Mouse (Mus musculus): ENCODE measurements around the gene Dok1.
A peak's percentile ranks its signal among the peaks of the same experiment; 100 is the strongest.

Gene Dok1

DNA sequence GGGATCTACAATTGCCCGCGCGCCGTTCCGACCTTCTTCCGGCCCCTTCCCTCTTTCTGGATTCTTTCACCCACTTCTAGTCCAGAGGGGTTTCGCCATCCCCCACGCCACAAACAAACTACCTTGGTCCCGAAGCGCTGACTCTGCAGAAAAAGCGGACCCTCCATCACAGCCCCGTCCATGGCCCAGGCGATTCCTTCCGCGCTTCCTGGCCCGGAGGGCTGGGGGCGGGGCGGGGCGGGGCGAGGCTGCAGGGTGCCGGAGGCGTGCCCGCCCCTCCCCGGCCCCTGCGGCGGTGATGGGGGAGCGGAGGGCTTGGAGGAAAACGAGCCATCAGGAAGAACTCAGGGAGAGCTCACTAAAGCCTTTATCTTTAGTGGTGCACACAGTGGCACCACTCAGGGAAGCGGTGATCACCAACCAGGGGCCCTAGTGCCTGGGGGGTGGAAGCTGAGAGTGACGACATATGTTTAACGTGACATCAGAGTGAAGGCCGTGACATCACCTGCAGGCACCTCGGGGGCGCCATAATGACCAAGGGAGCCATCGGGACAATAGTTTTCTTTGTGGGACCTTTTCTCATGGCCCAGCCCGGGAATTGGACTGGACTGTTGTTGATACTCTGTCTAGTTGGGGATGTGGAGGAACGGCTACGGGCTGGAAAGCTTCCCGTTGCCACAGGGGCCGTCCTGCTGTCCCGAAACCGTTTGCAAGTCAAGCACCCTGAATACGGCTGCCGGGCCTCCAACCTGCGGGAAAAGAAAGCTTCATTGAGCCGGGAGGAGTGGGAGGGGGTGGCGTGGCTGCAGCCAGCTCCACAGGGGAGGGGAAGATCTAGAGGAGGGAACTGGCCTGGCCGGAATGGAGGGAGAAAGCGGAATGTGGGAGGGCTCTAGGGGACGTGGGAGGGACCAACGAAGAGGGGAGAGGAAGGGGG, at the start of gene Dok1, which contains the start of gene Loxl3:
Dok1 (minus strand) TSS at position 223 of the 937 bp plus-strand sequence.
Loxl3 (plus strand) TSS at position 925 of the 937 bp plus-strand sequence.
- DNase-seq (ENCODE audit: low read depth, low spot score) = no peak

DNA sequence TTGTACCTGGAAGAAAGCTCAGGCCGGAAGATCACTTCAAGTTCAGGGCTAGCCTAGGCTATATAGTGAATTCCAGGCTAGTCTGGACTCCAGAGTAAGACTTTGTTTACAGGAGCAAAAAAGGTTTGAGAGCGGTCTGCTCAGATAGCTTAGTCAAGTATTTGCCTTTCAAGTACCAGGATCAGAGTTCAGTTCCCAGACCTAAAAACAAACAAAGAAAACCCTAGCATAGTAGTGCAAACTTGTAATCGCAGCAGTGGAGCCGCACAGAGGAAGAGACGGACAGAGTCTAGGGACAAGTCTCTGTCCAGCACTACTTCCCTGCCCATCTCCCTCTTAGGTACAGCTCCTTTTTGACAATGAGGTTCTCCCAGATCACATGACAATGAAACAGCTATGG, 46.9 kb upstream of the Dok1 start:
- no peak for DNase-seq (ENCODE audit: low read depth, low spot score)

DNA sequence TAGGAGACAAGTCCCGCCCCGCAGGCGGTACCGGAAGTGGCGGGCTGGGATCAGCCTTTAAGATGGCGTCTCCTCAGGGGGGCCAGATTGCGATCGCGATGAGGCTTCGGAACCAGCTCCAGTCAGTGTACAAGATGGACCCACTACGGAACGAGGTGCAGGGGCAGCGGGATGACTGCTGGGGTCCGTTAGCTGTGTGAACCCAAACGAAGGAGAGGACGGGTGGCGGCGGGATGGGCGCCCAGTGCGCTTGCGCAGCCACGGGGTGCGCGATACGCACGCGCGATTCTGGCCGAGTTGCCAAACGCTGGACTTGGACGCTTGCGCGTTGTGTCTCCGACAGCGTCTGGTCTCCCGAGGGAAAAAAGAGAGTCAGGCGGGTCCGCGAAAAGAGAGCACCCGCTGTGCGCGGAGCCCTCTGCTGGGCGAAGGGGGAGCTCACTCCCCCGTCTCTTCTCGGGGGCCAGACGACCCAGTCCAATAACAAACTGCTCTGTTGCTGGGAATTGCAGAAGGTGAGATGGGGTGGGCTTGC, 45.1 kb upstream of the Dok1 start:
- DNase-seq (ENCODE audit: low read depth, low spot score) = peak; percentile 94

DNA sequence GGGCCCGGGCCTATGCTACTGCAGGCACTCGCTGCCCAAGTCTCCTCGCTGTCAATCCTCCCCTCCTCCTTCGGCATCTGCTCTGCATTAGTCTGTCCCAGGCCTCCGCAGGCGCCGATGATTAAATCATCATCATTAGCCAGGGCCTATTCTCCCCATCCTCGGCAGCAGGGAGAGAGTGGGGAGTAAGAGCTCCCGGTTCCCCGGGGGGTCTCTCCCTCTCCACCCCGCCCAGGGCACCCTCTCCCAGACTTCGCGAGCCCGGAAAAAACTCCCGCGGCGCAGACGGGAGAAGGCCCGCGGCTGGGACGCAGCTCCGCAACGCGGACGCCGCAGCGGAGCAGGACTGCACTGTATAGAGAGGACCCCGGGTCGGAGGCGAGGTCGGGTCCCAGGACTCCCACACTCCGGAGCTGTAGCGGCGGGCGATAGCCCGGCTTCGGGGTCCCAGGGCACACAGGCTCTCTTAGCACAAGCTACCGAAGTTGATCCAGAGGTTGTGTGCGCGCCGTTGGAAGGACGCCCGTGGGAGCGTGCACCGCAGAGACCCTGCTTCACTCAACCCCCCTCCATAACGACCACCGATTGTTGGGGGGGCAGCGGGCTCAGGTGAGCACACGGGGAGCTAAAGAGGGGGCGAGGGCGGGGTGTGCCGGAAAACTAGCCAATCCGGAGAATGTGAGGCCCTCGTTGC, 44.5 kb upstream of the Dok1 start, which contains the start of gene Pcgf1:
Pcgf1 (plus strand) TSS at position 240 of the 694 bp plus-strand sequence.
- DNase-seq (ENCODE audit: low read depth, low spot score) = peak; percentile 29

DNA sequence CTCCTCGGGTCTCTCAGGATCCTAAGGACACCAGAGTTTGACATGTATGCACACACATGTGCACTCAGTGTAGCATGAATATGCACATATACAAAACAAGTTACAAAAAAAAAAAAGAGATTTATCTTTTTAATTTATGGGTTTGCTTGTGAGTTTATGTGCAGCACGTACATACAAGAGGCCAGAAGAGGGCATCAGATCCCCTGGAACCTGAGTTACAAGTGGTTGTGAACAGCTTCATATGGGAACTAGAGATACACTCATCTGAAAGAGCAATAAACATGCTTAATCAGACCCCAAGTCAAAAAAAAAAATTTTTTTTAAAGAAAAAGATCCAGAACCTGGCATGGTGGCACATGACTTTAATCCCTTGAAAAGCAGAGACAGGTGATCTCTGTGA, 41.7 kb upstream of the Dok1 start:
- DNase-seq (ENCODE audit: low read depth, low spot score) = no peak

DNA sequence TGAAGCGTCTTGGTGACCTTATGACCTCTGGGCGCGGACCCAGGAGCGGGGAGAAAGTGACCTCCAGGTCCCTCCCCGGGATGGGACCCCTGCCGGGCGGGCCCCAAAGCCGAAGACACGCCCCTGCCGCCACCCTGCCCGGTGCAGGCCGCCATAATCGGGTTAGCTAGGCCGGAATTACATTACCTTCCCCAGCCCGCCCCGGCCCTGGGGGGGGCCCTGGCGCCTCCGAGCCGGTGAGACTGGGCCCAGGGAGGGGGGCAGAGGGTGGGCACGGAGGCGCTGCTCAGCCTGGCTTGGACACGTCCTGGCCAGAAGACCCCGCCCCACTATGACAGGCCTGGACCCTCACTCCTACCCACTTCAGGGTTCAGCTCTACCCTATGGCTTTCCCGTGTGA, 37.9 kb upstream of the Dok1 start:
- no peak for DNase-seq (ENCODE audit: low read depth, low spot score)

DNA sequence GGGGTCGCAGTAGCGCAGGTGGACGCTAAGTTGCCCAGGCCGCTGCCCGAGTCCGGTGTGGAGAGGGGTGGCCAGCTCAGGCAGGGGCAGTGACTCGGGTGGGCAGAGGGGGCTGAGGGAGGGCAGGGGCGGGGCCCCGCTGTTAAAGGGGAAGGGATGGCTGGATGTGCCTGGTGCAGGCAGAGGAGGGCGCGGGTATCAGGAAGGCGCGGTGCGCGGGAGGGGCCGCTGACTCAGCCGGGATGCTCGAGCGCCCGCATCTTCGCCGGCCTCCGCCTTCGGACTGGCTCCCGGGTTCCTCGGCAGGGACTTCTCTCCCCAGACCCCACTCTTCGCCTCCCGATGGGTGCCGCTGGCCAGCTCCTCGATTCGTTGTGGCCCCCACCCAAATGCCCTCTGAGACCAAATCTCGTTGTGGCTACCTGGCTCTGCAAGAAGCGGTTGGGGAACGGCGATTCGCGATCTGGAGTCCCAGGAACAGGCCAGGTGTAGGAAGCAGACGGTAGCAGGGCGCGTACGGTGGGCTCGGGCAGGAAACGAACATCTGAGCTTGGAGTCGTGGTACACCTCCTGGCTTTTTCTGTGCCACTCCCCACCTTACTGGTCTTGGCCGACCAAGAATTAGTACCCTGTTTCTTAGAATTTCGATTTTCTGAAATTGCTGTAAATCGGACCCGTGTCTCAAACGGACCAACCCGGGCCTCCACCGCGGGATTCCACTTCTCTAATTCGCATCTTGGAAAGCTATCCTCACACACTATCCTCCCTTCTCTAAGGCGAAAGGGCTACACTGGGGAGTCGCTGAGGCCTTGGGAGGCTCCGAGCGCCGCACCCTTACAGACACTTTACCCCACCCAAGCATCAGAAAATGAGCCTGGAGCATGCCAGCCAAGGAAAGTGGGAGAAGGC, 37.3 kb upstream of the Dok1 start:
- no peak for DNase-seq (ENCODE audit: low read depth, low spot score)

DNA sequence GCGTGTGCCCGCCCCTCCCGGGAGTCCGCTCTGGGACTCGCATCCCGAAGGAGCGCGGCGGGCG, 36.8 kb upstream of the Dok1 start, which contains the start of gene Tlx2:
Tlx2 (minus strand) TSS at position 47 of the 64 bp plus-strand sequence.
- no peak for DNase-seq (ENCODE audit: low read depth, low spot score)

DNA sequence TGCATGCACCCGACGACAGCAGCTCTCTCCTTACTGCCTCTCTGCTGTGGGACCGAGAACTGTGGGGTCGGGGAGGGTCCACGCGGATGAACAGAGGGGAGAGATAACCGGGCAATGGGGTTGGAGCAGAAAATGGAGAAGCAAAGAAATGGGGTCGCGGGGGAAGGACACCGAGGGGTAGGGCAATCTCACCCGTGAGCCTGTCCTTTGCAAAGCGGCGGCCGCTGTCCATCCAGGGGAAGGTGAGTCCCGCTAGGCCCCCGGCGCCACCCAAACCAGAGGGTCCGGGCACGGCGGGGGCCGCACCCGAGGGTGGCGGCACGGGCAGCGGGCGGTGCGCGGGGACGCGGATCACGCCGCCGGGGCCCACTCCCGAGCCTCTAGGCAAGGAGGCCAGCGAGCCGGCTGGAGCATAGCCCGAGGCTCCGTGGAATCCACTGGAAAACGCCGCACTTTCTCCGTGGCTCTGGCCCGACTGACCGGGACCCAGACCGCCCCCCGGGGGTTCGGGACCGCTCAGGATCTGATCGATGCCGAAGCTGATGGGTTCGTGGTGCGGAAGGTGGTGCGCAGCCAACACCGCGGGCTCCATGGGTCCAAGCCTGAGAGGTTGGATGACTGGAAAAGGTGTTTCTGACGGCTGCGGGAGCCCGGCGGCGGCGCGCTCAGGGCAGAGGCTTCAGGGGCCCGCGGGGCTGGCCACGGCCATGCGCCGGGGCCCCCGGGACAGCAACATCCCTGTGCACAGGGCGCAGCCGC, 36.4 kb upstream of the Dok1 start:
- DNase-seq (ENCODE audit: low read depth, low spot score) = no peak

DNA sequence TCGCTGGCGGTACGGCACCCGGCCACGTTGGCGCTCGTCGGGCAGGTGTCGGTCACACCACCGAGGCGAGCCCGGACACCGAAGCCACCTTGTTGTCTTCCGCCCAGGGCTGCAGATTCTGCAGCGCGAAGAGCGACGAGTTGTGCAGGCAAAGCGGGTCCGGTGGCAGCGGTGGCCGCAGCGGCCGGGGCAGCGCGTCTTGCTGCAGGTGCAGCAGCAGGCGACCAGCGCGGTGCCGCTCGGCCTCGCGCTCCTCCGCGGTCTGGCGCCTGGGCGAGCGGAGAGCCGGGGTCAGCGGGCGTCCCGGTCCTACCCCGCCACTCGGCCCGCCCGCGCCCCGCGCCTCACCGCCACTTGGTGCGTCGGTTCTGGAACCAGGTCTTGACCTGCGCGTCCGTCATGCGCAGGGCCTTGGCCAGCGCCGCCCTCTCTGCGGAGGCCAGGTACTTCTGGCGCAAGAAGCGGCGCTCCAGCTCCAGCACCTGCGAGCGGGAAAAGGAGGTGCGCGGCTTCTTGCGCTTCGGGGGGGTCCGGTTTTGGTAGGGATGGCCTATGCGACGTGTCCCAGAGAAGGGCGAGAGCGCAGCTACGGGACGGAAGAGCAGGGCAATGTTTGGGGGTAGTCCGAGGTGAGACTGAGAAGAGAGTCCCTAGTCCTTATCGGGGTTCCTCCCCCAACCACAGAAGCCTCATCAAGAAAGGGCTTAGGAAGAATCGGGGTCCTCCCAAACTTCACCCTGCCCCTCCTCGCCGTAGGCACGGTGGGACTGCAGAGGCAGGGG, 35.6 kb upstream of the Dok1 start:
- DNase-seq (ENCODE audit: low read depth, low spot score) = no peak

DNA sequence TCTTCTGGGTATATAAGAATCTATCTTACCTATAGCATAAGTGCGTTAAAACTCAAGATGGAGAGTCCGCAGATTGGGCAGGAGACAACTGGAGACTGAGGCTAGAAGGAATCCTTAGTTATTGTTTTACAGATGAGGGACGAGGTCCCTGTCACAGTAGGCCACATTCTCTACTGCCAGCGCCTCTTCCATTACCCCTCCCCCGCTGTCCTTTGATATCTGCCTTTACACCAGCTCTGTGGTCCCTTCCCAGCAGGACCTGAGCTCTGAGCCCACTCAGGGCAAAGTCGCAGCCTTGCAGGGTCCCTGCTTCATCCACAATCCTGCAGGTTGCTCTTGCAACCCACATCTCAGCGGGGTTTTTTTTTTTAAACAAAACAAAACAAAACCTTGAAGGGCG, 35.0 kb upstream of the Dok1 start:
- DNase-seq (ENCODE audit: low read depth, low spot score) = no peak

DNA sequence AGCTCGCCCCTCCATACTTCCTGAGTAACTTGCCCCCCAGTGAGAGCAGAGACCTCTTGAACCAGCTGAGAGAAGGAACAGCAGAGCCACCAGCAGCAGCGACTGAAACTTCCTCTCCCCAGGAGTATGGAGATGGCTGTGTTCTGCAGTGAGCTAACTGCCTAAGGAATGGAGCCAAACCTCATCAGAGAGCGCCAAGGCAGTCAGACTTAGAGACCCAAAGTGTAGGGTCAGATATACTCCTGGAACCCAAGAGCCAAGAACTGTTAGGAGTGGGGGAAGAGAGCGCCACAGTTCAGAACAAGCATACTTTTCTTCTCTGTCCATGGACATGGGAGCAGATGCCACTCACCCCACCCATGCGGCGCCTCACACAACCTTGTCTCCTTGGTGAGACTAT, 33.2 kb upstream of the Dok1 start:
- no peak for DNase-seq (ENCODE audit: low read depth, low spot score)

DNA sequence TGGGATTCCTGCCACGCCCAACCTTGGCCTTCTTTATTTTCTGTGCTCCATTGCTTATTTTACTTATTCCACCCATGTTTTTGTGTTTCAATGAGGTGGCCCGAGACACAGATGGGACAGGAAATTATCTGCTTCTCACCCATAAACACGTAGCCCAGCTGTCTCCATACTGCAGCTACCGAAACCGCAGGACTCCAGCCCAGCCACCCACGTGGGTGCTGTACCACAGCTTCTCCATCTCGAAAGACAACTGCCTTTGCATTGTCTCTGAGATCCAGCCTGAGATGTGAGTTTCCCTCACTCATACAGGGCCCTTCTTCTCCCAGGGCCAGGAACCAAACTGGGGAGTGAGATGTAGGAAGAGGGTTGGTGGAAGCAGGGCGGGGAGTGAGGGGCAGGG, 32.7 kb upstream of the Dok1 start:
- no peak for DNase-seq (ENCODE audit: low read depth, low spot score)

DNA sequence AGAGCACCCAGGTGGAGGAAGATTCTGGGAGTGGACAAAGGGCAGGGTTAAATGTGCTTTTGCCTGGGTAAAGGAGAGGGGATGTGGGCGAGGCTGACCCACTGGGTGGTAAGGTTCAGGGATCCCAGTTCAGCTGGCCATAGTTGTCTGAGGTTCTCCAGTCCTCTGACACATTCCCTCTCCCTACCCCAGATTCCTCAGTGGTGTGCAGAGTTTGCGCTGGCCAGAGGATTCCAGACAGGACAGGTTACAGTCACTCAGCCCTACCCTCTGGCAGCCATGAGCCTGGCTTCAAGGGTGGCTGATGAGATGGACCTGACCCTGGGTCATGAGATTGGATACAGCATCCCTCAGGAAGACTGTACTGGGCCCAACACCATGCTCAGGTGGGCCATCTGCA, 25.5 kb upstream of the Dok1 start:
- DNase-seq (ENCODE audit: low read depth, low spot score) = no peak

DNA sequence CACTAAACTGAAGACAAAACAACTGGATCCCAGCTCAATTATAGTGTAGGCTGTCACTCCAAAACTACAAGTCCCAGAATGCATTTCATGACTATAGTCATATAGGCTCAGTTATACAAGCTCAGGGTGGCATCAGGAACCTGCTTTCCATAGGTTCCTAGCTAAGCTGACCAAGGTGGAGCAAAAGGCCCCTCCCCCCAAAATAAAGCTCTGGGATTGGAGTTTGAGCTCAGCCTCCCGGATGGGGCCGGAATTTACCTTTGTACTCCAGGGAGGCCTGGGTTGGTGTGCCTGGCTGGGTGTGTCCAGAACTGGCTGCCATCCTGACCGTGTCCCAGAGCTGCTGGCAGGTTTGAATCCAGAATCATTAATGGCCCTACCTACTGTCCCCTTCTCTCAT, 24.5 kb upstream of the Dok1 start, which contains the start of gene Dqx1:
Dqx1 (plus strand) TSS at position 55 of the 400 bp plus-strand sequence.
- DNase-seq (ENCODE audit: low read depth, low spot score) = peak; percentile 35

DNA sequence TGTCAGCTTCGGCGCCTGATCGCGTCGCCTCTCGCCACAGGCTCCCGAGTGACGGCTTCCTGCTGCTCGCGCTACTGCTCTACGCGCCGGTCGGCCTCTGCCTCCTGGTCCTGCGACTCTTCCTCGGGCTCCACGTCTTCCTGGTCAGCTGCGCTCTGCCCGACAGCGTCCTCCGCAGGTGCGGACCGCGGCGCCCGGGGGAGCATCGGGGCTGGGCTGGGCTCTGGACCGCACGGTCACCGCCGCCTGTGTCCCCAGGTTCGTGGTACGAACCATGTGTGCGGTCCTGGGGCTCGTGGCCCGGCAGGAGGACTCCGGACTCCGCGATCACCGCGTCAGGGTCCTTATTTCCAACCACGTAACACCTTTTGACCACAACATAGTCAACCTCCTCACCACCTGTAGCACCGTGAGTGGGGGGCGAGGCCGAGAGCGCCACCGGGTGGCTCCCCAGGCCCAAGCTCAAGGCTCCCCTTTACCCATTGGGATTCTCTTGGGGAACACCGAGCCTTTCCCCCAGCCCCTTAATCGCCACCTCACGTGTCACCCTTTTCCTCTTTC, 21.7 kb upstream of the Dok1 start, which contains the start of gene Htra2:
Htra2 (minus strand) TSS at position 403 of the 561 bp plus-strand sequence.
- DNase-seq (ENCODE audit: low read depth, low spot score) = no peak

DNA sequence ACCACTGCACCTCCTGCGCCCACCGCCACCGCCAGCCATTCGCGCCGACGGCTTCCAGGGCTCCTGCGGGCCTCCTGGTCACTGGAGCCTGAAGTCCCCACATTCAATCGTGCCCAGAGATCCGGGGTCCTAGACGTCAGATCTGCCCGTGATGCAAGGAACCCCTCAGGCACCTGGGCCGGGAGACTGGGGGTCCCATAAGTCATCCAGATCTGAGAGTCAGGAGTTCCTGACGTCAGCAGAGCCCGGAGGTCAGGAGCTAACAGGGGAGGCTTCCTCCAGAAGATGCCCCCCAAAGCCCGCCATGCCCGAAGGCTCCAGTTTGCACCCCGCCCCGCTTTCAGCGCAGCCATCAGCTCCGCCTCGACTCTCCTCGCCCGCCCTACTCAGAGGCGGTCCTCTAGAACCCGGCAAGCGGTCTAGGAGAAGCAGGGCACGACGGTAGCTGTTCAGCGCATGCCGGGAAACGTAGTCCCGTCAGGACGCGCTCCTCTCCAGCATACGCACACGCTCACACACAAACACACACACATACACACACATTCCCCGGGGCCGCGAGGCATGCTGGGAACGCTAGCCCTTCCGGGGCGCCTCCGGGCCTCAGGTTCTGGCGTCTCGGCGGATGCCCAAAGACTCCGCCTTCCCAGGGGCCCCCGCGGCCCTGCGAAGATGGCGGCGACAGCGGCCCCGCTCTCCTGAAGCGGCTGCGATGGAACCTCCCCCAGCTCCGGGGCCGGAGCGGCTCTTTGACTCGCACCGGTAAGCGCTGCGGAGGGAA, 21.0 kb upstream of the Dok1 start, which contains the start of gene Aup1:
Aup1 (plus strand) TSS at position 448 of the 778 bp plus-strand sequence.
- peak; percentile 99 for DNase-seq (ENCODE audit: low read depth, low spot score)

DNA sequence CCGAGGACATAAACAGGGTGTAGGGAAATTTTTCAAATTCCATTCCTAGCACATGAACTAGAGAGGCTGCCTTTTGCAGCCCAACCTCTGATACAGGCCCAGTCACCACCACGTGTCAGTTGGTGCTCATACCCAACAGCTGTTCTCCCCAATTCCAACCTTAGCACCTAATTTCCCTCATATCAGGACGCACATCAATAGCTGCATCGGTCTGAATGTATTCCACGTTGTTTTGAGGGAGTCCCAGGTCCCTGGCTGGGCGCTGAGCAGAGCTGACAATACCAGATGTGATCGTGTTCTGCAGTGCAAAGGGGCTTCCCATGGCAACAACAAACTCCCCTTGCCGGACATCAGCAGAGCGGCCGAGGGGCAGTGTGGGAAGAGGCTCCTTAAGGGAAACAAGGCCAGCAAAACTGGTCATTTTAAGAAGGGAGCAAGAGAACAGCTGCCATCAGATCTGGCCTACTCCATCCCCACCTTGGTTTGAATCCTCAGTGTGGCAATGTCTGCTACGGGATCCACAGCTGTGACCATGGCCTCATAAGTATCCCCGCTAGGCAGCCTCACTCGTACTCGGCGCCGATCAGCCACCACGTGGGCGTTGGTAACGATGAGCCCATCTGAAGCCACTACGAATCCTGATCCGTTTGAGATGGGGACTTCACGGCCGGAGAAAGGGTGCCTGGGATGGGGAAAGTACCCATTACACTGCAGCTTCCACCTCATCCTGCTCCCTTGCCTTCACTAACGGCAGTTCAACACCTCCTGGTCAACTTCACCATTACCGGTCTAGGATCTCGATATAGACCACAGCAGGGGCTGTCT, 20.1 kb upstream of the Dok1 start:
- no peak for DNase-seq (ENCODE audit: low read depth, low spot score)
